Mouse (Mus musculus): ENCODE results near the gene Dlgap3. TPM values are rescaled to one million over a fixed set of nuclear protein-coding genes. Genes with fewer than 3 reads are reported as not detected.

The Dlgap3 gene
- total RNA-seq, 1 experiment, result 8.8 TPM

DNA sequence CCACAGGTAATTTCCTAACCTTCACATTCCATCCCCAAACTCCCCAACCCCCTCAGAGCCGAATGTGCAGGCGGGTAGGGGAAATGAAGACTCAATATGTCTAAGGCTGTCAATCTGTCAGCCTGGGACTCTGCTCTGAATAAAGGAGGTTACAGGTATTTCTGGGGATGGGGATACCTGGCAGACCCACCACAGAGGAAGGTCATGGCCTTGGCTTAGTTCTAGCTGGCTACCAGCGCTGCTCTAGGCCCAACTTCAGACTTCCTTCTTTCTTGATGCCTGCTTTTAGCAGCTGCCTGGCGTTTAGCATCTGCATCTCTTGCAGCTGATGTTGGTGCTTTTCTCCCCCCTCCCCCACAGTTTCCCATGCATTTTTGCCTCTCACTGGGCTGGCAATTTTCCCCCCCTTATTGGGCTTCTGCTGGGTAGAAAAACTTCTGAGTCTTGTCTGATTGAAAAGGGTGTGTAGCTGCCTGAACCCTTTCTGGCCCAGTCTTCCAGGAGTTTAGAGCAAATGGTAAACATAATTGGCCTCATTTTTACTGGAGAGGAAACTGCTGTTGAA, 2.4 kb downstream of the Dlgap3 start:
- H3K27ac ChIP-seq (ENCODE audit: insufficient read depth, low read depth, low read length, poor library complexity, severe bottlenecking), result no peak overlapping the region
- H3K9ac ChIP-seq (ENCODE audit: insufficient read depth, low read depth, low read length, poor library complexity, severe bottlenecking), result no peak overlapping the region
- TF ChIP-seq ZNF384 (IDR thresholded peaks at IDR 0.05; ENCODE audit: low read depth, low read length) (no peak), MAFK (IDR thresholded peaks at IDR 0.05; ENCODE audit: insufficient read depth, low read depth, low read length) (no peak), ZC3H11A (IDR thresholded peaks at IDR 0.05; ENCODE audit: borderline replicate concordance, low read depth, low read length) (no peak), CHD2 (IDR thresholded peaks at IDR 0.05; ENCODE audit: low read depth, low read length) (no peak), HCFC1 (IDR thresholded peaks at IDR 0.05; ENCODE audit: borderline replicate concordance, insufficient read depth, low read length) (no peak)
- H3K4me1 ChIP-seq (ENCODE audit: control insufficient read depth in 2 of 2, insufficient read depth in 2 of 2, low read length in 2 of 2, poor library complexity in 1 of 2), result peaks cover 2 to 26% of the 10 kb centered on the region in 2 experiments; a peak in 3 of 4 replicates
- no peak for DNase-seq (ENCODE audit: low read depth, low spot score)
- H3K9me3 ChIP-seq (ENCODE audit: control insufficient read depth, insufficient read depth, low read depth, low read length), result no peaks in the 10 kb centered on the region
- H3K4me3 ChIP-seq (ENCODE audit: insufficient read depth in 1 of 2, low read depth in 1 of 2, low read length in 2 of 2, poor library complexity in 1 of 2, severe bottlenecking in 1 of 2), result no peak overlapping the region
- in situ Hi-C loops (cut with MboI; ENCODE audit: low sequenced_read_pairs in 2 of 2, unreplicated experiment in 2 of 2), result no loop called here
- H3K36me3 ChIP-seq (ENCODE audit: control insufficient read depth, insufficient read depth, low read length, poor library complexity, severe bottlenecking), result no peaks in the 10 kb centered on the region

DNA sequence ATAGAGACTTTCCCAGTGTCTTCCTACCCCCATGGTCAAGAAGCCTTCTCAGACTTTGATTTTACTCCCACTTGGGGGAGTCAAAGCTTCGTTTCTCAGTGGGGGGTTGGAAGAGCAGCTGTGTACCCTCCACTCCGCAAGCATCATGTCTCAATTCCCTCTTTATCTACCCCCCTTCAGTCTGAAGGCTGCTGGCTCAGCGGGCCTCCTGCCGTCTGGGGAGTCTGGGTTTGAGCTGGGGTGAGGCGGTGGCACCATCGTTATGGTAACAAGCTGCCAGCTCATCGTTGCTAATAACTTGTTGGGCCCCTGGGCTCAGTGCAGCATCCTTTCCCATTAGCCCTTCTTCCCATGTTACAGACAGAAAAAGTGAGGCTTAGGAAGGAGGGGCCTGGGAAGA, 3.1 kb downstream of the Dlgap3 start:
- in situ Hi-C loops (cut with MboI; ENCODE audit: low sequenced_read_pairs in 2 of 2, unreplicated experiment in 2 of 2), result no loop called here

DNA sequence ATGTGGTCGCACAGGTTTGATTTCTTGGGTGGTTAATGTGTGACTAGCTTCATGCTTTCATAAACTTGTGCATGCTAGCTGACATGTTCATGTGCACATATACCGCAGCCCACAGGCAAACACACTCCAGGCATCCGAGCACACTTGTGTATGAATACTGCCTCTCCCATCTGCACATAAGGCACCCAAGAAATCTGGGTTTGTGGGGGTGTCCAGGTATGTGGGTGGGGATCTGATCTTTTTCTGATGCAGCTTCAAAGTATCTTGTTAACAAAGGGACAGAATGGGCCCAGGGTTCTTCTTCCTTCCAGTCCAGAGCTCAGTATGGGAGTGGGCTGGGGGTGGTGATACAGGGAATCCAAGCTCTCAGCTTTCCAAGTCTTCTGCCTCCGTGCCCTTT, 3.6 kb downstream of the Dlgap3 start:
- no peaks in the 10 kb centered on the region for H3K36me3 ChIP-seq (ENCODE audit: control insufficient read depth, insufficient read depth, low read length, poor library complexity, severe bottlenecking)
- no peak overlapping the region for H3K4me3 ChIP-seq (ENCODE audit: insufficient read depth in 1 of 2, low read depth in 1 of 2, low read length in 2 of 2, poor library complexity in 1 of 2, severe bottlenecking in 1 of 2)
- H3K9ac ChIP-seq (ENCODE audit: insufficient read depth, low read depth, low read length, poor library complexity, severe bottlenecking), result no peak overlapping the region
- no peaks in the 10 kb centered on the region for H3K9me3 ChIP-seq (ENCODE audit: control insufficient read depth, insufficient read depth, low read depth, low read length)
- H3K27ac ChIP-seq (ENCODE audit: insufficient read depth, low read depth, low read length, poor library complexity, severe bottlenecking), result no peak overlapping the region
- no peak for DNase-seq (ENCODE audit: low read depth, low spot score)
- H3K4me1 ChIP-seq (ENCODE audit: control insufficient read depth in 2 of 2, insufficient read depth in 2 of 2, low read length in 2 of 2, poor library complexity in 1 of 2), result peaks cover 5 to 35% of the 10 kb centered on the region in 2 experiments; a peak in 3 of 4 replicates
- TF ChIP-seq MAFK (IDR thresholded peaks at IDR 0.05; ENCODE audit: insufficient read depth, low read depth, low read length) (no peak), HCFC1 (IDR thresholded peaks at IDR 0.05; ENCODE audit: borderline replicate concordance, insufficient read depth, low read length) (no peak), ZNF384 (IDR thresholded peaks at IDR 0.05; ENCODE audit: low read depth, low read length) (no peak), ZC3H11A (IDR thresholded peaks at IDR 0.05; ENCODE audit: borderline replicate concordance, low read depth, low read length) (no peak), CHD2 (IDR thresholded peaks at IDR 0.05; ENCODE audit: low read depth, low read length) (no peak)
- in situ Hi-C loops (cut with MboI; ENCODE audit: low sequenced_read_pairs in 2 of 2, unreplicated experiment in 2 of 2), result no loop called here

More for the DNA sequence above, 3.1 kb downstream of the Dlgap3 start:
- Histone ChIP-seq H3K4me1 (ENCODE audit: control insufficient read depth in 2 of 2, insufficient read depth in 2 of 2, low read length in 2 of 2, poor library complexity in 1 of 2) (peaks cover 4 to 31% of the 10 kb centered on the region in 2 experiments; a peak in 3 of 4 replicates), H3K4me3 (ENCODE audit: insufficient read depth in 1 of 2, low read depth in 1 of 2, low read length in 2 of 2, poor library complexity in 1 of 2, severe bottlenecking in 1 of 2) (no peak overlapping the region), H3K9ac (ENCODE audit: insufficient read depth, low read depth, low read length, poor library complexity, severe bottlenecking) (no peak overlapping the region), H3K9me3 (ENCODE audit: control insufficient read depth, insufficient read depth, low read depth, low read length) (no peaks in the 10 kb centered on the region), H3K27ac (ENCODE audit: insufficient read depth, low read depth, low read length, poor library complexity, severe bottlenecking) (no peak overlapping the region), H3K36me3 (ENCODE audit: control insufficient read depth, insufficient read depth, low read length, poor library complexity, severe bottlenecking) (no peaks in the 10 kb centered on the region)
- DNase-seq (ENCODE audit: low read depth, low spot score), result no peak
- no peak for TF ChIP-seq ZNF384 (IDR thresholded peaks at IDR 0.05; ENCODE audit: low read depth, low read length)
- no peak for TF ChIP-seq CHD2 (IDR thresholded peaks at IDR 0.05; ENCODE audit: low read depth, low read length)
- no peak for TF ChIP-seq MAFK (IDR thresholded peaks at IDR 0.05; ENCODE audit: insufficient read depth, low read depth, low read length)
- TF ChIP-seq ZC3H11A (IDR thresholded peaks at IDR 0.05; ENCODE audit: borderline replicate concordance, low read depth, low read length), result no peak
- TF ChIP-seq HCFC1 (IDR thresholded peaks at IDR 0.05; ENCODE audit: borderline replicate concordance, insufficient read depth, low read length), result no peak

DNA sequence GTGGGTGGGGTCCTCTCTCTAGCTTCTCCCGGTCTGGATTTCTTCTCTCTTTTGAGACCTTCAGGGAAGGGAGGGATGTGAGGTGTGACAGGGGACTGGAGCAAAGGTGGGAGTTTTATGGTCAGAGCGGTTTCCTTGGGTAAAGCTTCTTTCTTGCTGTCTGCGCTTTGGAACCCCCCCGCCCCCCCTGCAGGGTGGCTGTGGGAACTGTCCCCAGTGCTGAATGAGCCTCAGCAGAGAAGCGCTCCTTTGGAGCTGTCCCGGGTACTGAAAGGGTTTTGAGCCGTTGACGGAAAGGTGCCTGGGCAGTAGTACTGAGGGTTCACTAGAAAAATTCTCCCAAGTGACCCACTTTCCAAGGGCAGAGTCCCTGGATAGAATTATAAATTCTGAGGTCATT, 4.5 kb downstream of the Dlgap3 start:
- no peak overlapping the region for H3K27ac ChIP-seq (ENCODE audit: insufficient read depth, low read depth, low read length, poor library complexity, severe bottlenecking)
- DNase-seq (ENCODE audit: low read depth, low spot score), result peak; percentile 72
- H3K9ac ChIP-seq (ENCODE audit: insufficient read depth, low read depth, low read length, poor library complexity, severe bottlenecking), result no peak overlapping the region
- no peaks in the 10 kb centered on the region for H3K9me3 ChIP-seq (ENCODE audit: control insufficient read depth, insufficient read depth, low read depth, low read length)
- no peak for TF ChIP-seq ZNF384 (IDR thresholded peaks at IDR 0.05; ENCODE audit: low read depth, low read length)
- peak; percentile 43; the same call in 1 of the 2 replicates for TF ChIP-seq HCFC1 (IDR thresholded peaks at IDR 0.05; ENCODE audit: borderline replicate concordance, insufficient read depth, low read length)
- H3K4me1 ChIP-seq (ENCODE audit: control insufficient read depth in 2 of 2, insufficient read depth in 2 of 2, low read length in 2 of 2, poor library complexity in 1 of 2), result peaks cover 5 to 39% of the 10 kb centered on the region in 2 experiments; a peak in 3 of 4 replicates
- no peak overlapping the region for H3K4me3 ChIP-seq (ENCODE audit: insufficient read depth in 1 of 2, low read depth in 1 of 2, low read length in 2 of 2, poor library complexity in 1 of 2, severe bottlenecking in 1 of 2)
- no peaks in the 10 kb centered on the region for H3K36me3 ChIP-seq (ENCODE audit: control insufficient read depth, insufficient read depth, low read length, poor library complexity, severe bottlenecking)
- in situ Hi-C loops (cut with MboI; ENCODE audit: low sequenced_read_pairs in 2 of 2, unreplicated experiment in 2 of 2), result no loop called here

Measured in ES-E14 (cell line).